Mouse (Mus musculus) retina, adult 2 months (tissue): ENCODE measurements around the gene Pan3.
"Not testable (repeated sequence)": the region's sequence is repeated elsewhere in the genome, so short reads cannot be mapped to it uniquely, and the experiment has no call there.

Experiments used
- DNase-seq: peaks from one replicate; pipeline ENCODE4 v3.0.0-alpha.2; 2012; ENCODE audit warnings: low read depth, low spot score

Pan3 gene

DNA sequence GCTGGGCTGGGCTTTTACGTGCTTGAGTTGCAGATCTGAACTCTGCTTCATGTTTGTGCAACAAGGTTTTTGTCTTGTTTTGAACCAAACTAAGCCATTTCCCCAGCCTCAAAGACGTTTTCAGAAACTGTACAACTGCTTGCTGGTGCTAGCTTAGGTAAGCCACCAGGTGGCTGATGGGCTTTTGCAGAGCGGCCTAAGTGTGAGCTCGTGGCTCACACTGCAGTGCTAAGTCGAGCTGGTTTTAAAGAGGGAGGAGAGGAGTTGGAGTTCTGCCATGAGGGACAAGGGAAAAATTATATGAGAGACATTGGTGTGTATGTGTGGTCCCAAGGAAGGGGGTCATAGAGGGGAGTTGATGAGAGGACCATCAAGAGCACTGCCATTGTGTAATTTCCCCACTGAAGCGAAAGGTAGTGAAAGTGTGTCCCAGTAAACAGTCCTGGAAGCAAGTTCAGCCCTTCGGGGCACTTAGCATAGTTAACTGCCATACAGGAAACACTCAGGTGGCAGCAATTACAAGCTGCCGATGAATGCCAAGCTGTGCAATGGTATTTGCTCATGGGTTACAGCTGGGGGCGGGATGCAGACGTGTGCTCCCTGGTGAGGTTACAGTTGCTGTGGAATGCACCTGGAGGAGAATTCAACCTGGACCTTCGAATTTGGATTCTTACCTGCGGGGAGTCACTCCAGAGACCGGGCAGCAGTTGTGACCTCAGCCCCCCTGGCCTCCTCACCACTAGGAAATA lies 122.1 kb downstream of the Pan3 start:
- no peak for DNase-seq

DNA sequence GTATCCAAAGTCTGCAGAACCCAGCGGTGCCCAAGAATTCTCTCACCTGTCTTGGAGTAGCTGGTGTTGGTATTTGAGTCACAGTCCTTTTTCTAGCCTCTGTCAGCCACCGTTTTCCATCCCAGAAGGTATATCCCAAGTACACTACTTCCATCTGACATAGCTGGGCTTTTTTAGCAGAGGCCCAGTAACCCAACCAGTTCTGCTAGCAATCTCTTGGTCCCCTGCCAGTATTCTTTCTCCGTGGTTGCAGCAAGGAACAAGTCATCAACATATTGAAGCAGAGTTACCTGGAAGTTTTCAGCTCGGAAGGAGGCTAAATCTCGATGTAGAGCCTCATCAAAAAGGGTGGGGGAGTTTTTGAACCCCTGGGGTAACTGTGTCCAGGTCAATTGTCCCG lies 127.7 kb downstream of the Pan3 start:
- DNase-seq, result not testable (repeated sequence)

DNA sequence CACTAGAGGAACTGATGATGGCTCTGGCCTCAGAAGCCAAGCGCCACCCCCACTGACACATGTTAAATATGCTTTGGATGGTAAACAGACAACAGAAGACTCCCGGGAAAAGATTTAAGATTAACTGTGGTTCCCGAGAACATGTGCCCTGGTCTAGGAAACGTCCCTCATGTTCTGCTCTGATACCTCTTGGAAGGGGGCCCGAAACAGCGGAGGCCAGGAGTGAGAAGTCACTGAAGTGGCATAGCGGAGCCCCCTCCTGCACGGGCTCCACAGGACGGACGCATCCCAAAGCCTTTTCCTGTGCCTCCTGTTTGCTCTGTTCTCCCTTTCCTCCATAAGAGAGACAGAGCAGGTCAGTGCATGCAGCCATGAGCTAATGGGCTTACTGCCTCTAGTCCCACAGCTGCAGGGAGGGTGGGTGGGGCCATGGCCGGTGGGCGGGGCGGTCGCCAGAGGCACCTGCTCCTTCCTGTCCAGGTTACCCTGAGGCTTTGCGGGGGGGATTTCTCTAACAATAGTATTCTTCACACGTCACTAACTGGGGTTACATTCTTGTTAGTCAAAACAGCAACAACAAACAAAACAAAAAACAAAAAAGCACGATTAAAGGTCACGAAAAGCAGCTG lies 133.7 kb downstream of the Pan3 start:
- no peak for DNase-seq

DNA sequence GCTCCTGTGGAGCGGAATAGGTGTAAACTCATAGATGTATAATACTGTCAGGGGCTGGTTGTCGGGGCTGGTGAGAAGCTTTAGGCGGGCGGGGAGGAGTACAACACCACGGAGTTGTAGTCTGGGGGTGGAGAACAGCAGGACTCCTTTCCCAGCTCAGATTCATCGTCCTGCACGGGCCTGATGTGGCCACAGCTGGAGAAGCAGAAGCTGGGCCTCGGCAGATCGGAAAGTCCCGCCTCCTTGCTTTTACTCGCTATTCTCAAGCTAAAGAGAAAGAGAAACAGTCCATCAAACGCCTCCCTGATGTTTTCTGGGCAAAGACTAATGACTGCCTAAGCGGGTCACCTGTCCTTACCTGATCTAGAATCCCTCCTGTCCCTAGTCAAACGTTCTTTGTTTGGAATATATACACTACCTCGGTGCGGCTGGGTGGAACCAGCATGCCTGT lies 134.2 kb downstream of the Pan3 start:
- DNase-seq, result no peak

DNA sequence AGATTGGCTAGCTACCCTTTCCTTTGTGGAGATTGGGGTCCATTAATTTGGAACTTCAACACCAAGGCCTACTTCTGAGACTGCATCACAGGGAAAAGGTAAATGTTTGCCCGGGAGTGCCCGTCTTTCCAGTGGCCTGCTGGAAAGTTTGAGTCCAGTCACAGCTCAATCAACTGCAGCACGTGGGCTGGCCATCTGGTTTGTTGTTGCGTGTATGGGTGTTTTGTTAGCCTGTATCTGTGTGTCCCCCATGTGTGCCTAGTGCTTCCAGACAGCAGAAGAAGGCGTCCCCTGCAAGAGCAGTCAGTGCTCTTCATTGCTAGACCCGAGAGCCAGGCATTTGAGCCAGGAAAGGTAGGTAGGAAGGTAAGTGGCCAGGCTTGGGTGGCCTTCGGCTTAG lies 135.5 kb downstream of the Pan3 start:
- no peak for DNase-seq

DNA sequence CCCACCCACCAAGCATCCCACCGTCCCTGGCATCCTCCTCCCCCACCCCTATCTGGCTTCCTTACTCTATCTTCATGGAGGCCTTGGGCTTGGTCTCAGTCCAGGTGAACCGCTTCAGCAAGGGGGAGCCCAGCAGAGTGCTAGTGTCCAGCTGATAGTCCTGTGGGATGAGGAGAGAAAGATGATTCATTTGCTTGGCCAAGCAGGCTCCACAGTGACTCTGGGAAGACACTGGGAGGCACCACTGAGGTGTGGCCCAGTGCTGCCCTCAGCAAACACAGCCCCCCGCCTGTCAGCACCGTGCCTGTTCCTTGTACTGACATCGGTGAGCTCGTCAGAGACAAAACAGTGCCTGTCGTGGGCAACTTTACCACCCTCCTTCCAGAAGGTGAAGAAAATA lies 136.4 kb downstream of the Pan3 start:
- DNase-seq, result no peak

DNA sequence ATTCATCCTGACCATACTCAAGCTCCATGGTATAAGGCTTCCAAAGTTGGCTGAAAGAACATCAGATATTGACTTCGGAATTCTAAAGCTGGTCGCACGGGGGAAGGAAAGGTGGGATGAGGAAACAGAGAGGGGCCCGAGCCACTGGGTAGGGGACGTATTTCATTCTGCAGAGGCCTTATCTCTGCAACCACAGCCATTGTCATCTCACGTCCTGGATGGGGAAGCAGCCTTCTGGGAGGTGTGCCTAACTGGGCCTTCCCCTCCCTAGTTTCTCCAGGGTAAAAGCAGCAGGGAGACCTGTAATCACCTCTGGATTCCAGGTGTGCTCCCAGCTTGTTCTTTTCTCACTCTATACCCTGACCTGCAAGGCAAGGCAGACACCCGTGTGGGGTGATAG lies 142.7 kb downstream of the Pan3 start:
- DNase-seq, result no peak

DNA sequence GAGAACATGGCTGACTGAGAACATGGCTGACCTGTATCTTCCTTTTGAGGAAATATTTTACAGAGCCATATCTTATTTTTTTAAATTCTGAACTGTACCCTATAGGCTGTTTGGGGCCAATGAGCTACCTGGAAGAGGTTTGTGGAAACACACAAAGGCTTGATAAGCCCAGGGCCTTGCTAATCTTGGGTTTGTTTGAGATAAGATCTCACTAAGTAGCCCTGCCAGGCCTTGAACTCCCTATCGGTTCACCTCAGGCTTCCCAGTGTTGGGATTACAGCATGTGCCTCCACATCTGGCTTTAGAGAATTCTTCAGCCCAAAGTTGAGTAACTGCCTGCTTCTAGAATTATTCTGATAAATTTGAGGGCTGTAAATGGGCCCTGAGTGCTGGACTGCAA lies 143.6 kb downstream of the Pan3 start:
- no peak for DNase-seq

DNA sequence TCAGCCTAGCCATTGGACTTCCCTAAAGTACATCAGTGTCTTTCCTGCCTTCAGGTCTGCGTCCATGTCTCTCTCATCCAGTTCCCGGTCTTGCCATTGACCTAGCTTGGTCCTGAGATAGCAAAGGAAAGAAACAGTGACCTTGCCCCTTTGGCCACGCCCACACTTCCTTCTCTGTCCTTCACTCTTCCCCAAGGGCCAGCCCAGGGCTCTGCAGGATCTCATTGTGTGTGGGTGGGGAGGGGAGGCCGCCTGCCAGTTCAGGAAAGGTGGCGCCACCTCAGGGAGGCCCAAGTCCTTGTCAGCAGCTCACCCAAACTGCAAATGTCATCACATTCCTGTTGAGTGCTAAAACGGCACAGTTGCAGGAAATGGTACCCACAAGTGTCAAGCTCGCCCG lies 144.6 kb downstream of the Pan3 start:
- DNase-seq, result no peak

DNA sequence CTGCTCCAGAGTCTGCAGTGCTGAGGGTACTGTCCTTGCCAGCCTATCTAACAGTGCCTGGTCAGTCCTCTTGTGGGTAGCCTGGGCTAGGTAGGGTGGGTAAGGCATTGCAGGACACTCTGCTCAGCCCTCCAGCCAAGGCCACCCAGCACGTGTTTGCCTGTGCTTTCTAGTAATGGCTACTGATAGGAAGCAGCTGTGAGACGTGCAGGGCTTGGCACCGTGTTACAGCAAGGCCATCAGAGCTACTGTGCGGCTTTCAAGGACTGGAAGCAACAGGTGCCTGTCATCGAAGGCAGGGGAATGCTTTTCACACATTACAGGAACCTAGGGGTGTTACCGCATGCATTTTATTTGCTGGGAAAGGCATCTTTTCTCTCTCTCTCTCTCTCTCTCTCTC lies 147.0 kb downstream of the Pan3 start:
- DNase-seq, result no peak

DNA sequence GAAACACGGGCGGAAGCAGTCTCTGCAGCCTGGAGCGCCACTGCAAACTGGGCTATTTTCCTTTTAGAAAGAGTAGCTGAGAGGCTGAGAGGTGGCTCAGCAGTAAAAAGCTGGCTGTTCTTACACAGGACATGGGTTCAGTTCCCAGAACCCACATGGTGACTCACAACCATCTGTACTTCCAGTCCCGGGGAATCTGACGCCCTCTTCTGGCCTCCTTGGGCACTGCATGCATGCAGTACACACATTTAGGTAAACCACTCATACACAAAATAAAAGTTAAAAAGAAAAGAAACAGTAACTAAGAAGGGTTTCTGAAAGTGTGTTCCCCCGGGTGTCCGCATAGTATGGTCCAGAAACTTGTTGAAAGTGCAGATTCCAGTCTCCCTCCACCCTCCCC lies 149.2 kb downstream of the Pan3 start:
- no peak for DNase-seq

DNA sequence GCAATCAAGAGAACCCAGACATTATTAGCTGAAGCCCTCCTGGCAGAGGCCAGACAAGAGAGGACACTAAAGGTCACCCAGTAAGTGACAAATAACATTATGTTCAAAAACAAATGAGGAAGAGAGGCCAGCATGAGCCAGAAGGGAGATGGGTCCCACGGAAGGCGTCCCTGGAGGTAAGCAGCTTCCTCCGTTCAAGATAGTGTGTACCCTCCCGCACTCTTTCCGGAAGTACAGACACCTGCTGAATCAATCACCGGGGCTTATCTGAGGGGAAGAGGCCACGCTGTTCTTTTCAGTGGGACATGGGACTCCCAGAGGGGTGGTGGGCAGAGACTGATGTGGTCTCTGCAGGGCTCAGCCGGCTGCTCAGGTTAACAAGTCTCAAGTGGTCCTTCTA lies 149.7 kb downstream of the Pan3 start:
- DNase-seq, result no peak

DNA sequence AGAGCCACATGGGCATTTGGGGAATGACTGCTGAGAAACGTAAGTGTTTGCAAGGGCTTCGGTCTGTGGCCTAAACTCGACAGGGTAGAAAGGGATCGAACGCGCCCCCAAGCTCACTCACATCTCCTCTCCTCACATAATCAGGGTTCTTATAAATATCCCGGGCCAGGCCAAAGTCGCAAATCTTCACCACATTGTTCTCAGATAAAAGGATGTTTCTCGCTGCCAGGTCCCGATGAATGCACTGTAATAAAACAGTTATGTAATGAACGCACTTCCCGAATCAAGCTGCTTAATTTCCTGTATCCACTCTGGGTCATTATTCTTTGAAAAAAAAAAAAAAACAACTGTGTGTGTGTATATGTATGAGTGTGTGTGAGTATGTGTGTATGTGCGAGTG lies 150.2 kb downstream of the Pan3 start:
- no peak for DNase-seq

DNA sequence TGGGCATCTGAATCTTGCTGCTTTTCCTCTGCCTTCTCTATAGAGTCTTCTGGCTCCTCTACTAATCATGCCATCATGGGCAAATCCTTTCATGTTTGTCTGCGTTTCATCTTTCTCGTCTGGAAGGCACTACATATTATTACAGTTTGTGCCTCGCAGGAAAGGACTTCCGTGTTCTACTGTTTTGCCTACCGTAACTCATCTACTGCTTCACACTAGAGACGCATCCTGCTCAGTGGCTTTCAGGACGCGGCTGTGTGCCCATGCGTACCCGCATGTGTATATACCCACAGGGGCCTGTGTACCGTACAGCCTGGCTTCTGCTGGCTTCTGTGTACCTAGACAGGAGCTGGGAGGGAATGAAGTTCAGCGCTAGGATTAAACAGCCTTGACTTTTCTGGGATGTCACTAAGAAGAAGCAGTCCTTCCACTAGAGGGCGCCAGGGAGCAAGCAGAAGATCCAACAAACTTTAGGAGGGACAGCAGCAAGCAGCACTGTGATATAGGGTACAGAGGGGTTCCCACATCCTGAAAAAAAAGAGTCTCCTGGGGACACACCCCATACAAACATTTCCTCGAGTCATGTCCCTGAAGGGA lies 153.8 kb downstream of the Pan3 start:
- peak; percentile 33 for DNase-seq

DNA sequence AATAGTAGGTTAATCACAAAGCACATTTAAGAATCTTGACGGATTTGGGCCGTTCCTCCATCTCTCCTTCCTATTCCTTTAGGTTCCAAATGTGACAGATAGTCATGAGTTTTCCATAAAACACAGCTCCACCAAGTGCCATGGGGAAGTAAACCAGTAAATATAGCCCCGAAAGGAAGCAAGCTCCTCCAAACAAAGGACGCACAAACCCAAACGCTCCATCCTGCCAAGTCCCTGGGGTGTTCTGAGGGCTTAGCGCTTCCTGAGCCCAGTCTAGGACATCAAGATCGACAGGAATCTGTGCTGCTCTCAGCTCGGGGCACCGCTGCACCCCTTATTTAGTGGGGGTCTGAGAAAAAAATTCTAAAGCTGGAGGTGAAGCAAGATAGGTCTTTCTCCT lies 154.7 kb downstream of the Pan3 start:
- no peak for DNase-seq

DNA sequence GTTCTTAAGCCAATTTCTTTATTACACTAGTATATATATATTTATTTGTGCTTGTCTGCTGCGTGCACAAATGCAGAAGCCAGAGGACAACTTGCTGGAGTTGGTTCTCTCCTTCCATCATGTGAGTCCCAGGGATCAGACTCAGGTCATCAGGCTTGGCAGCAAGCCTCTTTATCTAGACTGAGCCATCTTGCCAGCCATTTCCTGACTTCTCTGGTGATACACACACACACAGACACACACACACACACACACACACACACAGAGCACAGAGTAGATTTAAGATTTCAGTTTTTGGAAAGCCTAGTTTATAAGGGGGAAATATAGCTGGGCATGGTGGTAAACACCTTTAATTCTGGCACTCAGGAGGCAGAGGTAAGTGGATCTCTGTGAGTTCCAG lies 155.1 kb downstream of the Pan3 start:
- DNase-seq, result no peak

DNA sequence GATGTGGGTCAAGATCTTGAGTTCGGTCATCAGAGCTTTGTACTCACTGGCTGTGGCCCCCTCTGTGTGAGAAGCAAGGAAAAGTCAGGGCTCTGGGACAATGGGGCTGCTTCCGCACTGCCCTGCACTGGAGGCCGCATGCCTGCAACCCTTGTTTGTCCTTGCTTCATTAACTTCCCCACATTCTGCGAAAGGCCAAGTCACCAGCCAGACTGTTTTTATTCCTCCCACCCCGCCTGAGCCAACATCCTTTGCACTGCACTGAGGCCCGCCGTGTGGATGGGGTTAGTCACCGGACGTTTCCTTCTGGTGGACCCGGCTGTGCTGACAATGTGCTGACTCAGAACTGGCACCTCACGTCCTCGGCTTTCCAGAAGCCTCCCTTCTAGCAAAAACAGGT lies 159.9 kb downstream of the Pan3 start:
- no peak for DNase-seq

DNA sequence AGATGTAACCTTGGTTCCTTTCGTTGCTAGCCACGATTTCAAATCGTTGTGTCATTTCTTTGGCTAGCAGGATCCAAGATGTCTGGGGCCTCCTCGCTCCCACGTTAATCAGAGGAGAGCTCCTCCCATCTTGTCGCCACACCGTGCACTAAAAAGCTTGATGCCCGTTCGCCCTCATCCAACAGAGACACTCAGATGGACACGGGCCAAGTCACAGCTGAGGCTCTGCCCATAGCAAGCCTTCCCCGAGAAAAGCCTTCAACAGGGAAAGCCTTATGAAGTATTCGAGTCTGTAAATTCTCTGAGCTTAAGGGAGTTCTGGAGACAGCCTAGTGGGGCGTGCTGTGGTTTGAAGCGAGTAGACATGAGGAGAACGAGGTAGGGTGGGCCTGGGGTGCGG lies 167.9 kb downstream of the Pan3 start:
- no peak for DNase-seq
